10 mouse cellular contexts compared by ENCODE assay signal in genomic region chr16:23227851-23228250, GRCm38 (mm10). TPM values are rescaled to one million over a fixed set of nuclear protein-coding genes. Genes with fewer than 3 reads are reported as not detected.
DNase-seq lines count a peak whose midpoint lies in the region; ATAC-seq lines count a peak whose summit lies in the region.
"Had no signal": no experiment of that assay in that cellular context is flagged by ENCODE, and none has a peak within 500 bp of the region (broad histone marks: within the 10 kb centered on the region; RNA-seq: fewer than 3 reads in every experiment).

No protein-coding gene starts in this region.

- H3K4me2 ChIP-seq in heart, embryonic 14.5 days (ENCODE audit: low read length), result peak overlapping the region; percentile 87
- H3K4me2 ChIP-seq in neural tube, embryonic 11.5 days (ENCODE audit: low read depth), result peak overlapping the region; percentile 92
- peak overlapping the region; percentile 79 for H3K4me2 ChIP-seq in hindbrain, embryonic 14.5 days (replicated peaks)
- peak overlapping the region; percentile 94 for H3K4me2 ChIP-seq in neural tube, embryonic 15.5 days

- ATAC-seq in heart, embryonic 14.5 days (ENCODE audit: insufficient number of reproducible peaks, insufficient read depth, low FRiP score, low read depth), result no peak
- ATAC-seq in neural tube, embryonic 11.5 days (ENCODE audit: insufficient read depth, low FRiP score, low TSS enrichment), result no peak
- ATAC-seq in hindbrain, embryonic 14.5 days (ENCODE audit: low FRiP score), result no peak
- no peak for ATAC-seq in neural tube, embryonic 15.5 days (ENCODE audit: low FRiP score)

- peaks cover 24 to 38% of the 10 kb centered on the region in 2 experiments for H3K4me1 ChIP-seq in heart, embryonic 14.5 days (ENCODE audit: control insufficient read depth in 2 of 2, insufficient read depth in 2 of 2, low read length in 2 of 2)
- H3K4me1 ChIP-seq in neural tube, embryonic 11.5 days (ENCODE audit: control insufficient read depth, insufficient read depth, low read length), result peaks cover 14% of the 10 kb centered on the region
- H3K4me1 ChIP-seq in hindbrain, embryonic 14.5 days (replicated peaks; ENCODE audit: control insufficient read depth, insufficient read depth, low read length), result peaks cover 28% of the 10 kb centered on the region
- H3K4me1 ChIP-seq in neural tube, embryonic 15.5 days, result peaks cover 52% of the 10 kb centered on the region

- H3K27ac ChIP-seq in heart, embryonic 14.5 days (replicated peaks in 1 of 2; ENCODE audit: control insufficient read depth in 1 of 2, insufficient read depth in 1 of 2, low read depth in 2 of 2, low read length in 2 of 2), result no peak overlapping the region
- H3K27ac ChIP-seq in neural tube, embryonic 11.5 days (ENCODE audit: low read depth, low read length), result no peak overlapping the region
- no peak overlapping the region for H3K27ac ChIP-seq in hindbrain, embryonic 14.5 days
- H3K27ac ChIP-seq in neural tube, embryonic 15.5 days (replicated peaks), result no peak overlapping the region

- H3K4me3 ChIP-seq in heart, embryonic 14.5 days (ENCODE audit: control insufficient read depth in 1 of 2, insufficient read depth in 1 of 2, low read depth in 1 of 2, low read length in 2 of 2), result no peak overlapping the region
- H3K4me3 ChIP-seq in neural tube, embryonic 11.5 days (ENCODE audit: low read depth, low read length), result peak overlapping the region; percentile 12; the same call in 1 of the 2 replicates
- H3K4me3 ChIP-seq in hindbrain, embryonic 14.5 days (replicated peaks; ENCODE audit: low read length), result peak overlapping the region; percentile 81
- H3K4me3 ChIP-seq in neural tube, embryonic 15.5 days (replicated peaks), result peak overlapping the region; percentile 6

- 48% methylated on average over 6 of the region's 6 CpGs for WGBS in heart, embryonic 14.5 days
- WGBS in neural tube, embryonic 11.5 days, result 33% methylated on average over 6 of the region's 6 CpGs
- 25% methylated on average over 6 of the region's 6 CpGs for WGBS in hindbrain, embryonic 14.5 days
- WGBS in neural tube, embryonic 15.5 days, result 28% methylated on average over 6 of the region's 6 CpGs

- DNase-seq in heart, postnatal 25 days (ENCODE audit: low spot score), result no peak
- DNase-seq in neural tube, embryonic 11.5 days (ENCODE audit: low spot score), result no peak
- no peak for DNase-seq in neural tube, embryonic 10.5 days (ENCODE audit: extremely low spot score, low spot score)
- DNase-seq in hindbrain, embryonic 14.5 days (ENCODE audit: low spot score), result no peak
- no peak for DNase-seq in cerebellum, adult 18-20 months
- no peak for DNase-seq in gastrocnemius, adult 18-20 months (ENCODE audit: low spot score)
- DNase-seq: kidney, adult 2 months; left cerebral cortex, postnatal 4 days had no signal

- H3K9ac ChIP-seq in heart, embryonic 14.5 days (ENCODE audit: low read length), result no peak overlapping the region
- no peak overlapping the region for H3K9ac ChIP-seq in neural tube, embryonic 11.5 days (ENCODE audit: low read length)
- H3K9ac ChIP-seq in hindbrain, embryonic 14.5 days, result peak overlapping the region; percentile 34; the same call in 1 of the 2 replicates
- no peak overlapping the region for H3K9ac ChIP-seq in neural tube, embryonic 15.5 days (replicated peaks)

- H3K36me3 ChIP-seq in heart, embryonic 14.5 days (ENCODE audit: control insufficient read depth, insufficient read depth, low read length), result no peaks in the 10 kb centered on the region
- H3K36me3 ChIP-seq in neural tube, embryonic 11.5 days (ENCODE audit: control insufficient read depth, insufficient read depth, low read length), result no peaks in the 10 kb centered on the region
- no peaks in the 10 kb centered on the region for H3K36me3 ChIP-seq in hindbrain, embryonic 14.5 days (replicated peaks; ENCODE audit: control insufficient read depth, insufficient read depth)
- H3K36me3 ChIP-seq in neural tube, embryonic 15.5 days, result no peaks in the 10 kb centered on the region

- intact Hi-C loops in heart, postnatal 25 days (cut with DNase I), result loop anchor here (2.0 to 5.0 kb wide), 2 partner anchors 43 to 121 kb away; partner anchors contain the start of gene Eif4a2

- no peaks in the 10 kb centered on the region for H3K9me3 ChIP-seq in heart, embryonic 14.5 days (ENCODE audit: control insufficient read depth, low read length)
- H3K9me3 ChIP-seq in neural tube, embryonic 11.5 days (ENCODE audit: control insufficient read depth, low read length), result no peaks in the 10 kb centered on the region
- no peaks in the 10 kb centered on the region for H3K9me3 ChIP-seq in hindbrain, embryonic 14.5 days (ENCODE audit: control insufficient read depth, low read length)
- no peaks in the 10 kb centered on the region for H3K9me3 ChIP-seq in neural tube, embryonic 15.5 days (replicated peaks)

- peaks cover 11% of the 10 kb centered on the region for H3K27me3 ChIP-seq in heart, embryonic 14.5 days (ENCODE audit: control insufficient read depth, insufficient read depth, low read length)
- H3K27me3 ChIP-seq in neural tube, embryonic 11.5 days (ENCODE audit: control insufficient read depth, insufficient read depth, low read length), result no peaks in the 10 kb centered on the region
- no peaks in the 10 kb centered on the region for H3K27me3 ChIP-seq in hindbrain, embryonic 14.5 days (ENCODE audit: control insufficient read depth, insufficient read depth, low read length)
- no peaks in the 10 kb centered on the region for H3K27me3 ChIP-seq in neural tube, embryonic 15.5 days (replicated peaks)

RNA-seq across cellular contexts. Expression of gene St6gal1, which starts 3.3 kb away (rescaled TPM):
- 16.2 and 16.7 TPM in 2 replicates for polyA plus RNA-seq in heart, embryonic 14.5 days (2014; fragmentation: Nextera tagmentation; extraction: Ambion mirVana)
- total RNA-seq in heart, postnatal 25 days (2021), result 10 to 100 TPM; 11.5 to 11.7 TPM
- 36.3 and 39.7 TPM in 2 replicates for polyA plus RNA-seq in neural tube, embryonic 11.5 days (2014; fragmentation: Nextera tagmentation; extraction: Ambion mirVana)
- 29.6 and 30.6 TPM in 2 replicates for polyA plus RNA-seq in hindbrain, embryonic 14.5 days (2014; fragmentation: Nextera tagmentation; extraction: Ambion mirVana)
- 19.3 and 21.1 TPM in 2 replicates for polyA plus RNA-seq in neural tube, embryonic 15.5 days (2015; fragmentation: Nextera tagmentation; extraction: Ambion mirVana)
- 1 to 10 TPM; 3.6 to 4.7 TPM for total RNA-seq in gastrocnemius, adult 18-20 months (2021)

Comparison
In these comparisons a context has a peak if more than half of its experiments do, and no peak if none do; other contexts are left out.
1. H3K4me3 ChIP-seq: peak in neural tube, embryonic 11.5 days (single experiment), hindbrain, embryonic 14.5 days (single experiment) and neural tube, embryonic 15.5 days (single experiment); none in heart, embryonic 14.5 days (0 of 2).
2. Peak in every context shown above with its lines, with median percentiles within 50 percentile points of each other: H3K4me2 ChIP-seq.